Mouse (Mus musculus) heart, embryonic 13.5 days (tissue): ENCODE data around the gene Fam189a2. TPM values are rescaled to one million over a fixed set of nuclear protein-coding genes. Genes with fewer than 3 reads are reported as not detected.
A peak's percentile ranks its signal among the peaks of the same experiment; 100 is the strongest.

ENCODE experiments used
- ATAC-seq: fragments of 200-750 bp; cut with Nextera tagmentation; 2 replicates; pipeline ENCODE4 v1.8.0; 2017; ENCODE audit warnings: moderate TSS enrichment; ENCODE audit not compliant: insufficient number of reproducible peaks, low FRiP score, low TSS enrichment; ENCODE audit errors: extremely low read depth
- H3K27ac ChIP-seq: fragments of 300-500 bp; sonication (generic); replicated peaks from 2 replicates; pipeline ENCODE4 v1.5.1; 2015; ENCODE audit warnings: moderate library complexity, mild to moderate bottlenecking, inconsistent platforms
- H3K27me3 ChIP-seq: fragments of 300-500 bp; sonication (generic); replicated peaks from 2 replicates; pipeline ENCODE4 v1.6.1; 2015; ENCODE audit warnings: mild to moderate bottlenecking, inconsistent platforms
- H3K36me3 ChIP-seq: fragments of 300-500 bp; sonication (generic); 2 replicates; pipeline ENCODE4 v1.6.1; 2015; ENCODE audit warnings: mild to moderate bottlenecking, inconsistent platforms
- H3K4me1 ChIP-seq: fragments of 300-500 bp; sonication (generic); 2 replicates; pipeline ENCODE4 v1.6.1; 2015; ENCODE audit warnings: inconsistent platforms
- H3K4me2 ChIP-seq: fragments of 300-500 bp; sonication (generic); 2 replicates; pipeline ENCODE4 v1.6.1; 2015; ENCODE audit warnings: inconsistent platforms, mild to moderate bottlenecking, moderate library complexity
- H3K4me3 ChIP-seq: fragments of 300-500 bp; sonication (generic); 2 replicates; pipeline ENCODE4 v1.5.1; 2015; ENCODE audit warnings: moderate library complexity, mild to moderate bottlenecking, inconsistent platforms
- H3K9ac ChIP-seq: fragments of 300-500 bp; sonication (generic); 2 replicates; pipeline ENCODE4 v1.6.1; 2015; ENCODE audit warnings: inconsistent platforms, mild to moderate bottlenecking, moderate library complexity
- H3K9me3 ChIP-seq: fragments of 300-500 bp; sonication (generic); 2 replicates; pipeline ENCODE4 v1.6.1; 2016; ENCODE audit warnings: inconsistent platforms
- WGBS: fragments of 180-500 bp; shearing (Covaris S2); methylation state at CpG from one replicate; pipeline ENCODE4 v1.1.7; 2015; ENCODE audit warnings: mixed read lengths; 5-methylcytosine and 5-hydroxymethylcytosine counted together
- polyA plus RNA-seq: library from polyadenylated mRNA; unstranded; fragments of >200 nt; fragmentation: Nextera tagmentation; extraction: Ambion mirVana; gene quantifications from 2 replicates; pipeline ENCODE4 v1.2.1, GENCODE M21; 2015

Fam189a2 gene
- polyA plus RNA-seq, 1 experiment from 2014 or later = 4.1 TPM

DNA sequence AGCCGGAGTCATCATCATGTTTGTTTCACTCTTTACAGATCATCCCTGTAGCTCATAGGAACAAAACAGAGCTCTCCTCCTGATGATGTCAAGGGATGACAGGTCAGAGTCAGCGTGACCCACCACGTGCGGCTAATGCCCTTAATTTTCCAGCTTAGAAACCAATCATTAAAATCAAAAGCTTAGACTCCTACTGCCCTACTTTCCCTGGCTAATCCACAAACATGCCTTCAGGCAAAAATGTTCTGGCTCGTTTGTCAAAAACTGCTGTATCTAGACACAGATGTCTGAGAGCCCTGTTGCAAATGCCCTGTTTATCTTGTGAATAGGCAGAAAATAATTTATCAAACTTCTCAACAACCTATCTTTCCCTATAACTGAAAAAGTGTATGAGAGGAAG lies 4.9 kb downstream of the Fam189a2 start:
- H3K4me3 ChIP-seq = no peak overlapping the region
- no peak overlapping the region for H3K27ac ChIP-seq
- peaks cover 65% of the 10 kb centered on the region for H3K4me1 ChIP-seq
- H3K27me3 ChIP-seq = peaks cover 4% of the 10 kb centered on the region; the same call in 1 of the 2 replicates
- 73% methylated on average over 5 of the region's 5 CpGs for WGBS
- H3K9me3 ChIP-seq = no peaks in the 10 kb centered on the region
- no peak for ATAC-seq
- H3K4me2 ChIP-seq = no peak overlapping the region
- peaks cover 4% of the 10 kb centered on the region; the same call in 1 of the 2 replicates for H3K36me3 ChIP-seq
- H3K9ac ChIP-seq = no peak overlapping the region

DNA sequence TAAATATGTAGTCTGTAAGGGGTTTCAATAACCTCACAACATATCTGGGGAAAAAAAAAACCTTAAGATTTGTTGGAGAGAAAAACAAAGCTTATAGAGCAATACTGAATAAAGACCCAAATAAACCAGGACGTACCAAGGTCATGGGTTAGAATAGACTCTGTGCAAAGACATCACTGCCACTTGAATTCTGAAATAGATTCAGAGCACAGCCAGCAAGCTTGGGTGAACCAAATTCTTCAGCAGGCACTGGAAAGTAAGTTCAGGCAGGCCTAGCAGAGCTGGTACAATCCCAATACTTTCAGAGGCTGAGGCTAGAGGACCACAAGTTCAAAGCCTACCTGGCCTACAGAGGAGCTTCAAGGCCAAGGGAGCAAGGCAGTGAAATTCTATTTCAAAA lies 6.2 kb downstream of the Fam189a2 start:
- Histone ChIP-seq H3K9ac (peak overlapping the region; percentile 58; the same call in 1 of the 2 replicates), H3K4me1 (peaks cover 64% of the 10 kb centered on the region), H3K27me3 (peaks cover 4% of the 10 kb centered on the region; the same call in 1 of the 2 replicates), H3K4me2 (0 out of 2 replicates have a peak overlapping the region, but pooled peaks have one; percentile 13), H3K9me3 (no peaks in the 10 kb centered on the region), H3K36me3 (peaks cover 7% of the 10 kb centered on the region; the same call in 1 of the 2 replicates), H3K27ac (peak overlapping the region; percentile 84), H3K4me3 (no peak overlapping the region)
- ATAC-seq = no peak; the same call in 1 of the 2 replicates
- WGBS = 45% methylated on average over 1 of the region's 1 CpGs

DNA sequence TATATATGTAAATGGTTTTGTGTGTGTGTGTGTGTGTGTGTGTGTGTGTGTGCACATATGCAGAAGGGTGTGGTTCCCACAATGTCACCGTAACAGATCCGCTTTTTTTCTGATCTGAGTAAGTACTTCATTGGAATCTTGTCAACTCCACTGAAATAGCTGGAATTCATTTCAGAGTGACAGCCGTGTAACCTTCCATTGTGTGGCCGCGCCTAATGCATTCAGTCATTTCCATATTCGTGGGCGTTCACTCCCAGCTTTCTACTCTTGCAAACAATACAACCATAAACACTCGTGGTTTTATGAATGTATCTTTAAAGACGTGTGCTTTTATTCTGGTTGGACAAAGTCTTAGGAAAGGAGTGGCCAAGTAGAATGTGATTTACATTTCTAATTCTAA lies 6.7 kb downstream of the Fam189a2 start:
- Histone ChIP-seq H3K36me3 (peaks cover 7% of the 10 kb centered on the region; the same call in 1 of the 2 replicates), H3K9me3 (no peaks in the 10 kb centered on the region), H3K4me2 (no peak overlapping the region), H3K27ac (peak overlapping the region; percentile 84), H3K9ac (no peak overlapping the region), H3K4me1 (peaks cover 59% of the 10 kb centered on the region), H3K27me3 (no peaks in the 10 kb centered on the region), H3K4me3 (no peak overlapping the region)
- 56% methylated on average over 9 of the region's 9 CpGs for WGBS
- ATAC-seq = no peak

DNA sequence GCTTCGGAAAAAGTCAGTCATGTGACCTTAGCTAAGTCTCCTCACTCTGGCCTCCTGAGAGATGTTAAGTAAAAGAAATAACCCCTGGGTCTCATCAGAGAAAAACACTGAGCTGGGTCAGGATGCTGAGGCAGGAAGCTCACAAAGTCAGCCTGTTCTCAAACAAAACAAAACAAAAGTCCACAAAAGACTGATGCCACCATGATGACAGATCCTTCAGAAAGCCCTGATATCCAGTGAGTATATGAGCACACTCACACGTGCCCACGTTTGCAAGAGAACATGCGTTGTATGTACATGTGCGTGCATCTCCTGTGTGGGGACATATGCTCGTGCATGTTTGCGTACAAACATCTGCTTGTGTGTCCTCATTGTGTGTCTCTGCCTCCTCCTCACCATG lies 7.5 kb downstream of the Fam189a2 start:
- no peaks in the 10 kb centered on the region for H3K9me3 ChIP-seq
- no peak overlapping the region for H3K9ac ChIP-seq
- H3K27ac ChIP-seq = peak overlapping the region; percentile 84; the same call in 1 of the 2 replicates
- 74% methylated on average over 7 of the region's 7 CpGs for WGBS
- no peak for ATAC-seq
- H3K36me3 ChIP-seq = peaks cover 7% of the 10 kb centered on the region; the same call in 1 of the 2 replicates
- H3K4me1 ChIP-seq = peaks cover 59% of the 10 kb centered on the region
- H3K27me3 ChIP-seq = no peaks in the 10 kb centered on the region
- H3K4me3 ChIP-seq = no peak overlapping the region
- no peak overlapping the region for H3K4me2 ChIP-seq

DNA sequence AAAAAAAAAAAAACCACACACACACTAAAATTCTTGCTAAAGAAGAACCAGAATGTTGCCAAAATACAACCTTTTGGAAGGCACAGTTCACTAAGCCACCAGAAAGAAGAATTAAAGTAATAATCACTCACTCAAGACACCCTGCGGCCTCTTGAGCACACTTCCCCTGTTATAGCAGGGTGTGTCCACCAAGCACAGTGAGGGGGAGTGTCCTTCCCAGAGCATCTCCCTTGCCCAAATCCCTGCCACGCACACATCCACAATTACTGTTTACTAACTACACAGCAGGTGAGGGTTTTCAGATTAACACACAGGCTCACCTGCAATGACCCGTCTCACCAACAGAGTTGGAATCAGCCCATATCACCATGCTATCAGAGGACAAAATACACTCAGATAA lies 8.0 kb downstream of the Fam189a2 start:
- ATAC-seq = no peak
- no peak overlapping the region for H3K9ac ChIP-seq
- H3K27me3 ChIP-seq = no peaks in the 10 kb centered on the region
- H3K36me3 ChIP-seq = peaks cover 4% of the 10 kb centered on the region; the same call in 1 of the 2 replicates
- no peak overlapping the region for H3K4me2 ChIP-seq
- H3K4me3 ChIP-seq = no peak overlapping the region
- no peak overlapping the region for H3K27ac ChIP-seq
- H3K4me1 ChIP-seq = peaks cover 59% of the 10 kb centered on the region
- 73% methylated on average over 3 of the region's 3 CpGs for WGBS
- no peaks in the 10 kb centered on the region for H3K9me3 ChIP-seq

DNA sequence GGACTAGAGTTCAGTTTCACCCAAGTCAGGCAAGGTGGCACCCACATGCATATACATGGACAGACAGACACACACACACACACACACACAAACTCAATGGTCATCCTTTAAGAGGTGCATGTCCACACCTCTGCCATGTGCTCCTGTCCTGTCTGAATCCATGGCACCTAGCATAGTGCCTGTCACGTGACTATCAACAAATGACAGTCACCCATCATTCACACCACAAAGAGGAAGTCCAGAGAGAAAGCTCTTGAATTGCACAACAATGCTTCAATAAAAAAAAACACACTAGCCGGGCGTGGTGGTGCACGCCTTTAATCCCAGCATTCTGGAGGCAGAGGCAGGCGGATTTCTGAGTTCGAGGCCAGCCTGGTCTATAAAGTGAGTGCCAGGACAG lies 8.5 kb downstream of the Fam189a2 start:
- Histone ChIP-seq H3K9ac (no peak overlapping the region), H3K27ac (no peak overlapping the region), H3K36me3 (peaks cover 4% of the 10 kb centered on the region; the same call in 1 of the 2 replicates), H3K4me2 (no peak overlapping the region), H3K4me1 (peaks cover 59% of the 10 kb centered on the region), H3K9me3 (no peaks in the 10 kb centered on the region), H3K4me3 (no peak overlapping the region), H3K27me3 (no peaks in the 10 kb centered on the region)
- ATAC-seq = no peak
- 88% methylated on average over 6 of the region's 6 CpGs for WGBS

DNA sequence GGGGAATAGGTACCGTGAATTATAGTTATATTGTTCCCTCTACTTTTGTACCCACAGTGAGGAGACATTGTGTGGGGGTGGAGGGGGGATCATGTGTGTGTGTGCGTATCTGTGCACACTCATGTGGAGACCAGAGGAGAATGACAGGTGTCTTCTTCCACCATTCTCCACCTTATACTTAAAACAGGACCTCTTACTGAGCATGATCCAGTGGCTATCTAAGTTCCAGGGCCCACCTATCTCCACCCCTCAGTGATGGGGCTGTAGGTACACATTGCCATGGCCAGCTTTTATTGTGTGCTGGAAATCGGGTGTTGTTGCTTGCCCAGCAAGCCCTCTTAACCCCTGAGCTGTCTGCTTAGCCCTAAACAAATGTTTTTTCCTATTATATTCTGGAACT lies 10.1 kb downstream of the Fam189a2 start:
- no peaks in the 10 kb centered on the region for H3K27me3 ChIP-seq
- H3K4me3 ChIP-seq = no peak overlapping the region
- H3K4me2 ChIP-seq = no peak overlapping the region
- H3K27ac ChIP-seq = no peak overlapping the region
- peaks cover 8% of the 10 kb centered on the region for H3K36me3 ChIP-seq
- no peaks in the 10 kb centered on the region for H3K9me3 ChIP-seq
- ATAC-seq = no peak
- 80% methylated on average over 3 of the region's 3 CpGs for WGBS
- peaks cover 55% of the 10 kb centered on the region for H3K4me1 ChIP-seq
- H3K9ac ChIP-seq = no peak overlapping the region

DNA sequence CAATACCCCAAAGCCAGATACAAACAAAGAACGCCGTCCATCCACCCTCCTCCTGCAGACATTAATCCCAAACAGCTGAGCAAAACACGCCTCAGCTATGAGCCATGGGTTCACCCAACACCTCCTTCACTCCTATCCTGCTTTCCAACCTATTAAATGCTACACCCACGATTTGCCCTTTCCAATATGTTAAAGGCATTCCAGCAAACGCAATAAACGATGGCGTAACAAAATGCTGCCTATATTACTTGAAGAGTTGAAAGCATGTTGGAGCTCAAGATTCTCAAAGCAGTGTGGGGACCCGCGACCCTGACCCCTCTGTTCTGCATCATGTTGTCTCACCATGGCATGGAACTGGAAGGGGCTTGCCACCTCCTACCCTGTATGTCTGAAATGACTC lies 11.2 kb downstream of the Fam189a2 start:
- no peaks in the 10 kb centered on the region for H3K9me3 ChIP-seq
- H3K27ac ChIP-seq = no peak overlapping the region
- H3K4me3 ChIP-seq = no peak overlapping the region
- 89% methylated on average over 9 of the region's 9 CpGs for WGBS
- no peak for ATAC-seq
- peaks cover 14% of the 10 kb centered on the region for H3K36me3 ChIP-seq
- H3K4me1 ChIP-seq = peaks cover 47% of the 10 kb centered on the region
- H3K27me3 ChIP-seq = no peaks in the 10 kb centered on the region
- no peak overlapping the region for H3K9ac ChIP-seq
- H3K4me2 ChIP-seq = no peak overlapping the region

DNA sequence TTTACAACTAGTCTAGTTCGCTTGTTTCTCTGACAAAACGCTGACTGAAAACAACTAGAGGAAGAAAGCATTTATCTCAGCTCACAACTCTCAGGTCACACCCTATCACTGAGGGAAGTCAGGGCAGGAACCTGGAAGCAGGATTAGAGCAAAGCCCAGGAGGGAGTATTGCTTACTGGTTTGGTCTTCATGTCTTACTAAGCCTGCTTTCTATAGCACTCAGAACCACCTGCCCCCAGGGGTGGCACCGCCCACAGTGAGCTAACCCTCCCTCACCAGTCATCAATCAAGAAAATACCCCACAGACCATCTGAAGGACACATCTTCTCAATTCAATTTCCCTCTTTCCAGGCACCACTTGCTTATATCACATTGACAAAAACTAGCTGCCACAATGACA lies 12.4 kb downstream of the Fam189a2 start:
- Histone ChIP-seq H3K4me2 (no peak overlapping the region), H3K9me3 (no peaks in the 10 kb centered on the region), H3K27me3 (no peaks in the 10 kb centered on the region), H3K9ac (no peak overlapping the region), H3K36me3 (peaks cover 14% of the 10 kb centered on the region), H3K4me1 (peaks cover 45% of the 10 kb centered on the region), H3K4me3 (no peak overlapping the region), H3K27ac (peak overlapping the region; percentile 89)
- WGBS = 74% methylated on average over 3 of the region's 3 CpGs
- ATAC-seq = no peak

DNA sequence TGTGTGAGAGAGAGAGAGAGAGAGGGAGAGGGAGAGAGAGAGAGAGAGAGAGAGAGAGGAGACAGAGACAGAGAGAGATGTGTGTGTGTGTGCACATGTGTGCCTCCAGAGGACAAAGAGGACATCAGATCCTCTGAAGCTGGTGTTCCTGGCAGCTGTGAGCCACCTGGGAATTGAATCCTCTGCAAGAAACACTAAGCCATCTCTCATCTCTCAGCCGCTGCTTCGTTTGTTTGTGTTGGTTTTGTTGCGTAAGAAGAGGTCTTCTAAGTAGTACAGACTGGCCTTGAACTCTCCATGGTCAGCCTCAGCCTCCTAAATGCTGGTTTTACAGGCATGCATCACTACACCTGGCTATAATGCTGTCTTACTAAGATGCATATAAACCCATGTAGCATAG lies 12.9 kb downstream of the Fam189a2 start:
- H3K9me3 ChIP-seq = no peaks in the 10 kb centered on the region
- H3K27ac ChIP-seq = peak overlapping the region; percentile 89
- H3K4me1 ChIP-seq = peaks cover 41% of the 10 kb centered on the region
- no peak for ATAC-seq
- WGBS = 32% methylated on average over 3 of the region's 3 CpGs
- H3K9ac ChIP-seq = peak overlapping the region; percentile 0; the same call in 1 of the 2 replicates
- peak overlapping the region; percentile 13; the same call in 1 of the 2 replicates for H3K4me2 ChIP-seq
- H3K27me3 ChIP-seq = no peaks in the 10 kb centered on the region
- peaks cover 14% of the 10 kb centered on the region for H3K36me3 ChIP-seq
- H3K4me3 ChIP-seq = no peak overlapping the region

DNA sequence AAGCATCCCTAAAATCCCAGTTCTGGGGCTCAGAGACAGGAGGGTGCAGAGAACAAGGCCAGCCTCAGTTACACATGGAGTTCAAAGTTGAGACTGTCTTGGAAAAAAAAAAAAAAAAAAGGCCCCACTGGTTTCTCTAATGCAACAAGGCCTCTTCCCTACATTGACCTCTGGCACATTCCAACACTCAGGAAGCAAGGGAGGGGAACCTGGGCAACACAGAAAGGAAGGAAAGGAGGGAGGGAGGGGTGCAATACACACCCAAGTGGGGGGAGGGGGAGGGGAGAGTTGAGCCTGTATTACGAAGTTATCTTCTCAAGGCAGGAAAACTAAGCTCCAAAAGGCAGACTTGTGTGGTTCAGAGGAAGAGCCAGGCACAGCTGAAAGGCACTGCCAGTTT lies 13.4 kb downstream of the Fam189a2 start:
- WGBS = 0% methylated on average over 1 of the region's 1 CpGs
- H3K4me3 ChIP-seq = no peak overlapping the region
- peaks cover 14% of the 10 kb centered on the region for H3K36me3 ChIP-seq
- H3K9me3 ChIP-seq = no peaks in the 10 kb centered on the region
- peak overlapping the region; percentile 44; the same call in 1 of the 2 replicates for H3K9ac ChIP-seq
- no peaks in the 10 kb centered on the region for H3K27me3 ChIP-seq
- H3K4me1 ChIP-seq = peaks cover 39% of the 10 kb centered on the region
- no peak for ATAC-seq
- peak overlapping the region; percentile 89 for H3K27ac ChIP-seq
- H3K4me2 ChIP-seq = peak overlapping the region; percentile 13; the same call in 1 of the 2 replicates

DNA sequence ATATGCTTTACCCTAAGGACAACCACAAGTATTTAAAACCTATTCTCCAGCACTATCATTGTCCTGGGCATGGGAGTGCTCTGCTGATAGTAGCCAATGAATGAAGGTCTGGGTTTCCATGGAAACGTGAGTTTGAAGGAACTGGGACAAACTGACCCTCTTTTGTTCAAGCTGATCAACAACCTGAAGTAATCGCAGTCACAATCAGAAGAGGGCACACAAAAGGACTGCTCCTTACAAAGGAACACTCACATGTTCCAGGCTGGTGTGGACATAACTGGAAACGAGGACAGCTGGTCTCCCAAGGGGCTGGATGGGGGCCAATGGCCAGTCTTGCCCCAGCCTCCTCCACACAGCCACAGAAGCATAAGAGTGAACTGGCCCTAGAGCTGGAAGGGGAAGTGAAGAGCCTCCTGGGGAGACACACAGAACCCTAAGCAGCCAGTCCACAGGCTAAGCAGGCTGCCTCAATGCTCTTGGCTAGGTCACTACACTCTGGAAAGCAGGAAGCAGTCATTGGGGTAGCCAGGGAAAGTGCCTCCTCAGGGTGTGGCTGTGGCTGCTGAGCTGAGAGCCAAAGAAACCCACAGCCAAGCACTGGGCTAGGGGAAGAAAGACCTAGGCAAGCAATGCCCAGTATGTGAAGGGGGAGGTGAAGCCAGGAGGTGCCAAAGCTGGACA lies 14.0 kb downstream of the Fam189a2 start:
- Histone ChIP-seq H3K4me2 (no peak overlapping the region), H3K9me3 (peaks cover 3% of the 10 kb centered on the region; the same call in 1 of the 2 replicates), H3K36me3 (peaks cover 14% of the 10 kb centered on the region), H3K27me3 (no peaks in the 10 kb centered on the region), H3K4me1 (peaks cover 39% of the 10 kb centered on the region), H3K27ac (peak overlapping the region; percentile 89), H3K4me3 (no peak overlapping the region), H3K9ac (0 out of 2 replicates have a peak overlapping the region, but pooled peaks have one; percentile 44)
- WGBS = 42% methylated on average over 3 of the region's 3 CpGs
- no peak for ATAC-seq
